Mouse (Mus musculus) limb, embryonic 13.5 days (tissue): ENCODE data around the gene Gm20388. TPM values are rescaled to one million over a fixed set of nuclear protein-coding genes. Genes with fewer than 3 reads are reported as not detected.

Experiments
- ATAC-seq: fragments of 200-750 bp; cut with Nextera tagmentation; 2 replicates; pipeline ENCODE4 v1.8.0; 2017; ENCODE audit warnings: low read depth, moderate number of reproducible peaks, moderate TSS enrichment; ENCODE audit not compliant: low FRiP score
- H3K27ac ChIP-seq: fragments of 300-500 bp; sonication (generic); 2 replicates; pipeline ENCODE4 v1.5.1; 2015; ENCODE audit warnings: inconsistent platforms, mild to moderate bottlenecking, moderate library complexity
- H3K27me3 ChIP-seq: fragments of 300-500 bp; sonication (generic); 2 replicates; pipeline ENCODE4 v1.6.1; 2015; ENCODE audit warnings: mild to moderate bottlenecking, inconsistent platforms
- H3K36me3 ChIP-seq: fragments of 300-500 bp; sonication (generic); 2 replicates; pipeline ENCODE4 v1.6.1; 2015; ENCODE audit warnings: inconsistent platforms, mild to moderate bottlenecking, moderate library complexity
- H3K4me1 ChIP-seq: fragments of 300-500 bp; sonication (generic); 2 replicates; pipeline ENCODE4 v1.6.1; 2015; ENCODE audit warnings: inconsistent platforms
- H3K4me2 ChIP-seq: fragments of 300-500 bp; sonication (generic); replicated peaks from 2 replicates; pipeline ENCODE4 v1.6.1; 2015; ENCODE audit warnings: inconsistent platforms, mild to moderate bottlenecking, moderate library complexity
- H3K4me3 ChIP-seq: fragments of 300-500 bp; sonication (generic); 2 replicates; pipeline ENCODE4 v1.5.1; 2015; ENCODE audit warnings: moderate library complexity, mild to moderate bottlenecking, inconsistent platforms
- H3K9ac ChIP-seq: fragments of 300-500 bp; sonication (generic); 2 replicates; pipeline ENCODE4 v1.6.1; 2015; ENCODE audit warnings: mild to moderate bottlenecking, inconsistent platforms
- H3K9me3 ChIP-seq: fragments of 300-500 bp; sonication (generic); 2 replicates; pipeline ENCODE4 v1.6.1; 2016; ENCODE audit warnings: inconsistent platforms
- WGBS: fragments of 180-500 bp; shearing (Covaris S2); methylation state at CpG from one replicate; pipeline ENCODE4 v1.1.7; 2015; 5-methylcytosine and 5-hydroxymethylcytosine counted together
- polyA plus RNA-seq: library from polyadenylated mRNA; unstranded; fragments of >200 nt; fragmentation: Nextera tagmentation; extraction: Ambion mirVana; gene quantifications from 2 replicates; pipeline ENCODE4 v1.2.1, GENCODE M21; 2015

The Gm20388 gene
- polyA plus RNA-seq, 1 experiment from 2014 or later: 7.1 TPM

DNA sequence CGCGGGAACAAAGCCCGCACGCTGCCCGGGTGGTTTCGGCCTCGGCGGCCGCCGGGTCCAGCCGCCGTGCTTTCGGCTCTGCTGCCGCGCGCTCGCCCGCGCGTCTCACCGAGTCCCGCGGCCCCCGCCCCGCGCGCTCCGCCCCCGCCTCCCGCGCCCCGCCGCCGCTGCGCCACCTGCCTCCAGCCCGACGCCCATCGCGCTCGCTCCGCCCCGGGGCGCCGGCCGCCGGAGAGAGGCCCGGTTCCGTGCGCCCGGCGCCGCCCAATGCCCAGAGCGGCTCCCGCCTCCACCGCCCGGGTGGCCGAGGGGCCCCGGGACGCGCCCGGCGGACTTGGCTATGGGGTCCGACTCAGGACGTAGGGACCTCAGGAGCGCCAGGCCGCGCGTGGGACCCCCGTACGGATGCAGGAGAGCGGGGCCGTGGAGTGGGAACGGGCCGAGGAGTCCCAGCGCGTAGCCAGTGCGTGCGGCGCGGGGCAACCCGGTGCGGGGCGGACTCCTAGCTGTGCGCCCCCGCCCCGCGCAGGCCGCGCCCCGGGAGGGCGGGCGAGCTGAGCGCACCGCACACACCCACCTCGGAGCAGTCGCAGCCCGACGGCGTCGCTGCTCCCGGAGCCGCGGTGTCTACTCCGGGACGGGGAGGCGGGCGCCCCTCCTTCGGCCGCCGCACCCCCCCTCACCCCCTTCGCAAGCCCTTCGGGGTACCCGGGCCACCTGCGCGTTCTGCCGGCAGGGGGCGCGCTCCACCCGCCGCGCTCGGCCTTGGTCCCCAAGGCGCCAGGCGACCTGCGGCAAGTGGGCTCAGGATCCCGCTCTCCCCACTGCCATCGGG is 2767.6 kb downstream of the Gm20388 start:
- Histone ChIP-seq H3K4me2 (peak overlapping the region; percentile 97), H3K27ac (peak overlapping the region; percentile 15; the same call in 1 of the 2 replicates), H3K9me3 (no peaks in the 10 kb centered on the region), H3K9ac (peak overlapping the region; percentile 78), H3K27me3 (peaks cover 69% of the 10 kb centered on the region), H3K4me3 (peak overlapping the region; percentile 75), H3K36me3 (no peaks in the 10 kb centered on the region), H3K4me1 (peaks cover 54% of the 10 kb centered on the region)
- under 1% methylated on average over 80 of the region's 127 CpGs for WGBS
- peak; percentile 69 for ATAC-seq

DNA sequence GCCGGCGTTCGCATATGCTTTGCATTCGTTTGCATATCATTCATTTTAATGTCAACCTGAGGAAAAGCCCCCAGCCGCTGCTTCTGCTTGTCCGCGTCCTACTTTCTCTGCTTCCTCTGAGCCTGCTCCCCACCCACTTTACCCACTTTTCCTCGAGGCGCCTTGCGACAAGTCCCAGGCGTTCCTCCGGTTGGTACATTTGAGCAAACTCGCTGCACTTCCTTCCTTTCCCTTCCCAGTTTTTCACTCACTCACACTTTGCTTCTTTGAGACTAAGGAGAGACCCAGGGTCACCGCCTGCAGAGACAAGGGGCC is 2768.2 kb downstream of the Gm20388 start:
- ATAC-seq: no peak
- peak overlapping the region; percentile 75 for H3K4me3 ChIP-seq
- H3K27me3 ChIP-seq: peaks cover 68% of the 10 kb centered on the region
- peak overlapping the region; percentile 97 for H3K4me2 ChIP-seq
- H3K9me3 ChIP-seq: no peaks in the 10 kb centered on the region
- no peak overlapping the region for H3K27ac ChIP-seq
- H3K4me1 ChIP-seq: peaks cover 49% of the 10 kb centered on the region
- no peaks in the 10 kb centered on the region for H3K36me3 ChIP-seq
- H3K9ac ChIP-seq: peak overlapping the region; percentile 78; the same call in 1 of the 2 replicates
- under 1% methylated on average over 14 of the region's 14 CpGs for WGBS

DNA sequence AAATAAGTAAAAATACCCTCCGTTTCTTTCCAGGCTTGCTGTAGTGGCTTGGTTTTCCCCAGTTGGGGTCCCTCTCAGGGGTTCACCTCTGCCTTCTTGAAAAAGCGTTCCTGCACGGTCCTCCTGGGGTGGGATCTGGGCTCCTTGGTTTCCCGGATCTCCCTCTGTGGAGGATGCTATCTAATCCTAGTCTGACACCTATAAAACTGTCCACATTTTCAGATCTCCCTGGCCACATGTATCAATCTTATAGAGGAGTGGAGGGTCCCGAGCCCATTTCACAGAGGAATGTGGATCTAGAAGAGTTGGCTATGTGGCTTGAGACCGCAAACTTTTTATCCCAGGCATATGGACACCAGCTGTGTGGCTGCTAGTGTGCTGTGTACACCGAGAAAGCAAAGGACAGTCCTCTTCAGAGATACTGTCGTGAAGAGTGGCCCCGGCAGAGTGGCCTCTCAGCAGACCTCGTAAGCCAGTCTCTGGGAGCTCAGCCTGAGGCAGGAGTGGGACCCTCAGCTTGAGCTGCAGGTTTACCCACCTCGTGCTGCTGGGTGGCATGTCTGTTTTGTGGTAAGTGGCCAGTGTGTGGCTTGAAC is 2768.8 kb downstream of the Gm20388 start:
- no peaks in the 10 kb centered on the region for H3K36me3 ChIP-seq
- 0 out of 2 replicates have a peak overlapping the region, but pooled peaks have one; percentile 78 for H3K9ac ChIP-seq
- no peak overlapping the region for H3K27ac ChIP-seq
- no peak for ATAC-seq
- H3K4me3 ChIP-seq: peak overlapping the region; percentile 75
- peak overlapping the region; percentile 97 for H3K4me2 ChIP-seq
- WGBS: 10% methylated on average over 11 of the region's 11 CpGs
- no peaks in the 10 kb centered on the region for H3K9me3 ChIP-seq
- H3K4me1 ChIP-seq: peaks cover 44% of the 10 kb centered on the region
- peaks cover 71% of the 10 kb centered on the region for H3K27me3 ChIP-seq

DNA sequence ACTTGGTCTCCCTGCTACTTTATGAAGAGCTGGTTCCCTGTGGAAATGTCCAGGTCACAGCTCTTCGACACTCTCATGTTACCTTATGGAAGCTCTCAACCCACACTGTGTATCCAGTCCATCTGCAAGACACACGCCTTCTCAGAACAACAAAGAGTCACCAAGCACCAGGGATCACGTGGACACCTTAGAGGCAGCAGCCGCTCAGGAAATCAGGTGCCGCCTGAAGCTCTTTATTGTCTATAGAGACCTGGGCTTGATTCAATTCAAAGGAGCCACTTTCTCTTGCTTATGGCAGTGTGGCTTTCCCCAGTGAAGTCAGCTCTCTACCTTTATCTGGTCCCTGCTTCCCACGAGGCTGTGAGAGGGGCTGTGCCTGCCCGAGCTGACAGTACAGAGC is 2769.5 kb downstream of the Gm20388 start:
- Histone ChIP-seq H3K4me1 (peaks cover 44% of the 10 kb centered on the region), H3K9me3 (no peaks in the 10 kb centered on the region), H3K4me2 (no peak overlapping the region), H3K27ac (no peak overlapping the region), H3K36me3 (no peaks in the 10 kb centered on the region), H3K27me3 (peaks cover 75% of the 10 kb centered on the region), H3K4me3 (no peak overlapping the region), H3K9ac (no peak overlapping the region)
- 27% methylated on average over 7 of the region's 7 CpGs for WGBS
- ATAC-seq: no peak

DNA sequence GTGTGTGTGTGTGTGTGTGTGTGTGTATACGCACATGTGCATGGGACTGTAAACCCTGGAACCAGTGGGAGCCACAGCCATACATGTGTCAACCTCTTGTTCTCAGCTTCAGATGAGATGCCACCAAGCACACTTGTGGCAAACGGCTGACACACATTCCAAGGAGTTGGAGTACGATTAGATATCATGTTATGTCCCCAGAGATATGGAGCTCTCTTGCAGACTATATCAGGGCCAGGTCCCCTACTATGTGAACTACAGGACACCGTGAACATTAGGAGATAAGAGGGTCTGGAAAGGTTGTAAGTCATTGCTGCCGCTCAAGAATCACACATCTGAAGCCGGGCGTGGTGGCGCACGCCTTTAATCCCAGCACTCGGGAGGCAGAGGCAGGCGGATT is 2772.2 kb downstream of the Gm20388 start:
- 89% methylated on average over 11 of the region's 11 CpGs for WGBS

DNA sequence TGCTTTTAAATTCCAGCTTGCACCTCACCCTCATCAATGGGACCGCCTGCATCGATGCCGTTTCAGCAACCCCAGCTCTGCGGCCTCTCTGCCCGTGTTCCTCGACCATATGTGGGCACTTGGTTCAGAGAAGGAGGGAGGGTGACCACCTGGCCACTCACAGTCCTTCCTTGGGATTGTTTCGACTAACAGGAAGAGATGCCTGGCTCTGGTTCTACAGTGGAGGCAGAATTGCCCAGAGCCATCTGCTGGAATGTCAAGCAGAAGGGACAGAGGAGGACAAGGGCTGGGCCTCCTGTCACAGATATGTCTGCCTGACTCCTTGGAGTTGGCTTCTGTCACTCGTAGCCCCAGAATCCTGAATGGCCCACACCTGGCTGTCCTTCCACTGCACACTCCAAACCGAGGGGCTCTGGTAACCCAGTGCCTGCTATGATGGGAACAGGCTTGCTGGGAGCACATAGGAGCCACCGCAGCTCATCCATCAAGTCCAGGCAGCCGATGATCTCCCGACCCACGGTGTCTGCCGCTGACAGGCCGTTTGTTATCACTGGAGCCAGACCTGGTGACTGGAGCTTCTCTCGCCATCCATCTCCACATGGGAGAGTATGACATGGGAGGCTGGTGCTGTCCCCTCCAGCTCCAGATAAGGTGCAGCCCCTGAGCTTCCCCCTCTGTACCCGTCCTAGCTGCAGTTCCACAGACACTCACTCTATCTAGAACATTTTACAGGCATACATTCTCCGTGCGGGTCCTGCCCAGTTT is 2774.6 kb downstream of the Gm20388 start:
- Histone ChIP-seq H3K4me2 (no peak overlapping the region), H3K4me1 (0 out of 2 replicates have a peak, but pooled peaks cover 2% of the 10 kb centered on the region), H3K9ac (no peak overlapping the region), H3K4me3 (no peak overlapping the region), H3K27ac (no peak overlapping the region), H3K9me3 (no peaks in the 10 kb centered on the region), H3K27me3 (peaks cover 59% of the 10 kb centered on the region), H3K36me3 (no peaks in the 10 kb centered on the region)
- WGBS: 54% methylated on average over 19 of the region's 19 CpGs
- no peak for ATAC-seq

More for the DNA sequence above, 2772.2 kb downstream of the Gm20388 start:
- Histone ChIP-seq H3K4me1 (peaks cover 23% of the 10 kb centered on the region), H3K27ac (no peak overlapping the region), H3K9ac (no peak overlapping the region), H3K4me3 (no peak overlapping the region), H3K36me3 (no peaks in the 10 kb centered on the region), H3K9me3 (no peaks in the 10 kb centered on the region), H3K27me3 (peaks cover 74% of the 10 kb centered on the region), H3K4me2 (no peak overlapping the region)
- ATAC-seq: no peak

- H3K4me2 ChIP-seq: no peak overlapping the region
- no peaks in the 10 kb centered on the region for H3K9me3 ChIP-seq
- no peaks in the 10 kb centered on the region for H3K4me1 ChIP-seq
- H3K36me3 ChIP-seq: no peaks in the 10 kb centered on the region
- no peak for ATAC-seq
- H3K27me3 ChIP-seq: peaks cover 46% of the 10 kb centered on the region
- H3K9ac ChIP-seq: no peak overlapping the region
- 59% methylated on average over 9 of the region's 9 CpGs for WGBS
- no peak overlapping the region for H3K27ac ChIP-seq
- no peak overlapping the region for H3K4me3 ChIP-seq
These were observed 2776.2 kb downstream of the Gm20388 start for GRCm38 (mm10) chr8:122686879-122687278.

- Histone ChIP-seq H3K4me1 (no peaks in the 10 kb centered on the region), H3K9me3 (no peaks in the 10 kb centered on the region), H3K9ac (no peak overlapping the region), H3K27me3 (peaks cover 35% of the 10 kb centered on the region), H3K4me2 (no peak overlapping the region), H3K27ac (no peak overlapping the region), H3K36me3 (no peaks in the 10 kb centered on the region), H3K4me3 (no peak overlapping the region)
- 88% methylated on average over 1 of the region's 1 CpGs for WGBS
- no peak for ATAC-seq
These were observed 2778.7 kb downstream of the Gm20388 start for GRCm38 (mm10) chr8:122689315-122689714.

GRCm38 (mm10) chr8:122691018-122691417 is 2780.4 kb downstream of the Gm20388 start:
- no peak overlapping the region for H3K4me3 ChIP-seq
- no peak overlapping the region for H3K27ac ChIP-seq
- no peak overlapping the region for H3K4me2 ChIP-seq
- no peak for ATAC-seq
- H3K9me3 ChIP-seq: no peaks in the 10 kb centered on the region
- peaks cover 18% of the 10 kb centered on the region for H3K27me3 ChIP-seq
- H3K36me3 ChIP-seq: no peaks in the 10 kb centered on the region
- H3K9ac ChIP-seq: no peak overlapping the region
- H3K4me1 ChIP-seq: no peaks in the 10 kb centered on the region
- WGBS: 84% methylated on average over 6 of the region's 6 CpGs

GRCm38 (mm10) chr8:122692152-122692551 is 2781.5 kb downstream of the Gm20388 start:
- Histone ChIP-seq H3K4me3 (no peak overlapping the region), H3K36me3 (no peaks in the 10 kb centered on the region), H3K9ac (no peak overlapping the region), H3K27ac (no peak overlapping the region), H3K9me3 (no peaks in the 10 kb centered on the region), H3K4me1 (no peaks in the 10 kb centered on the region), H3K27me3 (peaks cover 8% of the 10 kb centered on the region), H3K4me2 (no peak overlapping the region)
- 78% methylated on average over 8 of the region's 8 CpGs for WGBS
- ATAC-seq: no peak

GRCm38 (mm10) chr8:122695438-122696042 is 2784.9 kb downstream of the Gm20388 start:
- no peak for ATAC-seq
- Histone ChIP-seq H3K4me3 (no peak overlapping the region), H3K27me3 (no peaks in the 10 kb centered on the region), H3K4me2 (no peak overlapping the region), H3K9me3 (no peaks in the 10 kb centered on the region), H3K36me3 (no peaks in the 10 kb centered on the region), H3K4me1 (peaks cover 2% of the 10 kb centered on the region), H3K27ac (no peak overlapping the region), H3K9ac (no peak overlapping the region)
- 44% methylated on average over 7 of the region's 7 CpGs for WGBS

GRCm38 (mm10) chr8:122697181-122697581 is 2786.5 kb downstream of the Gm20388 start:
- 74% methylated on average over 3 of the region's 3 CpGs for WGBS
- no peak overlapping the region for H3K4me3 ChIP-seq
- no peaks in the 10 kb centered on the region for H3K27me3 ChIP-seq
- H3K4me1 ChIP-seq: peaks cover 15% of the 10 kb centered on the region
- H3K9me3 ChIP-seq: no peaks in the 10 kb centered on the region
- no peak overlapping the region for H3K9ac ChIP-seq
- H3K27ac ChIP-seq: no peak overlapping the region
- no peak overlapping the region for H3K4me2 ChIP-seq
- no peaks in the 10 kb centered on the region for H3K36me3 ChIP-seq
- ATAC-seq: no peak
